Comparison of ENCODE assay signal across 11 mouse cellular contexts in genomic region chr8:117727561-117727960, GRCm38 (mm10). TPM values are rescaled to one million over a fixed set of nuclear protein-coding genes. Genes with fewer than 3 reads are reported as not detected.
DNase-seq lines count a peak whose midpoint lies in the region; ATAC-seq and TF ChIP-seq lines count a peak whose summit lies in the region.
"Had no signal": no experiment of that assay in that cellular context is flagged by ENCODE, and none has a peak within 500 bp of the region (broad histone marks: within the 10 kb centered on the region; RNA-seq: fewer than 3 reads in every experiment).

No protein-coding gene starts in this region.

- no peak overlapping the region for H3K9ac ChIP-seq in liver, adult 2 months (ENCODE audit: low read depth, low read length)
- no peak overlapping the region for H3K9ac ChIP-seq in liver, embryonic 11.5 days (ENCODE audit: low read depth, low read length)
- H3K9ac ChIP-seq: limb, embryonic 15.5 days; neural tube, embryonic 13.5 days had no signal

- no peak for TF ChIP-seq POLR2A in liver, adult 2 months (IDR thresholded peaks at IDR 0.05; ENCODE audit: extremely low read depth, insufficient read depth, low read length)

- H3K27ac ChIP-seq in liver, adult 2 months (replicated peaks; ENCODE audit: insufficient read depth, low read depth, low read length): peak overlapping the region; percentile 78
- no peak overlapping the region for H3K27ac ChIP-seq in liver, embryonic 11.5 days (ENCODE audit: low read depth, low read length)
- H3K27ac ChIP-seq: limb, embryonic 15.5 days; neural tube, embryonic 13.5 days had no signal

- H3K4me1 ChIP-seq in liver, adult 2 months (ENCODE audit: control insufficient read depth, insufficient read depth, low read length): peaks cover 18% of the 10 kb centered on the region
- H3K4me1 ChIP-seq in liver, embryonic 11.5 days (replicated peaks; ENCODE audit: control insufficient read depth, insufficient read depth, low read length): no peaks in the 10 kb centered on the region
- H3K4me1 ChIP-seq: limb, embryonic 15.5 days; neural tube, embryonic 13.5 days had no signal

- peak; percentile 66 for TF ChIP-seq CTCF in liver, adult 2 months (IDR thresholded peaks at IDR 0.05; ENCODE audit: low read depth, low read length)

- intact Hi-C loops in gastrocnemius, postnatal 14 days (cut with DNase I; ENCODE audit: low total_unique reads): no loop called here

- H3K4me3 ChIP-seq in liver, adult 2 months (ENCODE audit: insufficient read depth, low read depth, low read length): no peak overlapping the region
- H3K4me3 ChIP-seq in liver, embryonic 11.5 days (ENCODE audit: low read depth, low read length): no peak overlapping the region
- H3K4me3 ChIP-seq: limb, embryonic 15.5 days; neural tube, embryonic 13.5 days had no signal

- 29% methylated on average over 5 of the region's 5 CpGs for WGBS in liver, adult 2 months
- WGBS in liver, embryonic 11.5 days: 62% methylated on average over 5 of the region's 5 CpGs

- DNase-seq in CD4-positive, CD25-positive, alpha-beta regulatory T cell, adult 2 months (ENCODE audit: low read depth, low spot score): peak; percentile 3
- peak; percentile 85 for DNase-seq in liver, adult 2 months (ENCODE audit: extremely low read depth, low read depth, low spot score)
- DNase-seq in liver, embryonic 11.5 days (ENCODE audit: low spot score): no peak
- peak; percentile 23 for DNase-seq in embryo, embryonic 10.5 days (ENCODE audit: low spot score)
- peak; percentile 17 for DNase-seq in lung, postnatal 10 days
- DNase-seq in gastrocnemius, postnatal 14 days: no peak
- DNase-seq in cerebellum, postnatal 4 days (ENCODE audit: low spot score in 2 of 2): no peak

- H3K36me3 ChIP-seq in liver, adult 2 months (ENCODE audit: control insufficient read depth, insufficient read depth, low read length): peaks cover 2% of the 10 kb centered on the region; the same call in 1 of the 2 replicates
- H3K36me3 ChIP-seq in liver, embryonic 11.5 days (ENCODE audit: control insufficient read depth, insufficient read depth, low read length): no peaks in the 10 kb centered on the region
- H3K36me3 ChIP-seq: limb, embryonic 15.5 days; neural tube, embryonic 13.5 days had no signal

- no peak for ATAC-seq in CD4-positive, CD25-positive, alpha-beta regulatory T cell, adult 4 months
- ATAC-seq in liver, embryonic 11.5 days (replicated peaks; ENCODE audit: low FRiP score): no peak

- H3K79me2 ChIP-seq in liver, adult 2 months (ENCODE audit: control insufficient read depth, insufficient read depth, low read length): peaks cover 8% of the 10 kb centered on the region

- H3K4me2 ChIP-seq in liver, embryonic 11.5 days: no peak overlapping the region
- H3K4me2 ChIP-seq: limb, embryonic 15.5 days; neural tube, embryonic 13.5 days had no signal

- H3K9me3 ChIP-seq in liver, embryonic 11.5 days (ENCODE audit: control insufficient read depth, low read length): no peaks in the 10 kb centered on the region
- H3K9me3 ChIP-seq: limb, embryonic 15.5 days; neural tube, embryonic 13.5 days had no signal

- H3K27me3 ChIP-seq in liver, adult 2 months (ENCODE audit: control insufficient read depth, insufficient read depth, low read length): no peaks in the 10 kb centered on the region
- no peaks in the 10 kb centered on the region for H3K27me3 ChIP-seq in liver, embryonic 11.5 days (replicated peaks; ENCODE audit: control insufficient read depth, insufficient read depth, low read length)
- H3K27me3 ChIP-seq: limb, embryonic 15.5 days; neural tube, embryonic 13.5 days had no signal

RNA-seq across cellular contexts. Expression of gene Hsd17b2, which starts 25.9 kb away (rescaled TPM):
- polyA plus RNA-seq in CD4-positive, CD25-positive, alpha-beta regulatory T cell, adult 4 months (2017; shearing (Covaris generic)): under 1 TPM in 1 of 2 experiments, not detected in 1; 0.81 TPM
- total RNA-seq in liver, adult 2 months (2014; rRNA removed): 228 and 380 TPM in 2 replicates
- 234 and 259 TPM in 2 replicates for polyA plus RNA-seq in liver, adult 2 months (2012; rRNA removed)
- 13.8 and 15.6 TPM in 2 replicates for polyA plus RNA-seq in liver, embryonic 11.5 days (2014; fragmentation: Nextera tagmentation; extraction: Ambion mirVana)
- not detected for total RNA-seq in gastrocnemius, postnatal 14 days (2021)
- total RNA-seq: heart, postnatal 10 days had no signal

RNA-seq across cellular contexts. Expression of gene Sdr42e1, which starts 54.1 kb away (rescaled TPM):
- polyA plus RNA-seq in CD4-positive, CD25-positive, alpha-beta regulatory T cell, adult 4 months (2017; shearing (Covaris generic)): 1 to 10 TPM; 3.4 to 4.4 TPM
- 56.5 and 77.6 TPM in 2 replicates for total RNA-seq in liver, adult 2 months (2014; rRNA removed)
- polyA plus RNA-seq in liver, adult 2 months (2012; rRNA removed): 124 and 131 TPM in 2 replicates
- 1.0 and 1.7 TPM in 2 replicates for polyA plus RNA-seq in liver, embryonic 11.5 days (2014; fragmentation: Nextera tagmentation; extraction: Ambion mirVana)
- total RNA-seq in gastrocnemius, postnatal 14 days (2021): under 1 TPM; 0.37 to 0.55 TPM

Comparison
In these comparisons a context has a peak if more than half of its experiments do, and no peak if none do; other contexts are left out.
1. DNase-seq: peak in CD4-positive, CD25-positive, alpha-beta regulatory T cell, adult 2 months (single experiment), liver, adult 2 months (single experiment), embryo, embryonic 10.5 days (single experiment) and lung, postnatal 10 days (single experiment); none in liver, embryonic 11.5 days (single experiment), gastrocnemius, postnatal 14 days (single experiment) and cerebellum, postnatal 4 days (0 of 2).
2. RNA of gene Hsd17b2, which starts 25.9 kb away (polyA plus RNA-seq): 234 to 259 TPM in liver, adult 2 months; 13.8 to 15.6 TPM in liver, embryonic 11.5 days and 0.81 TPM in CD4-positive, CD25-positive, alpha-beta regulatory T cell, adult 4 months; every median in the first group is over 10 times any median in the second.
3. RNA of gene Sdr42e1, which starts 54.1 kb away (polyA plus RNA-seq): 124 to 131 TPM in liver, adult 2 months; 3.4 to 4.4 TPM in CD4-positive, CD25-positive, alpha-beta regulatory T cell, adult 4 months and 1.0 to 1.7 TPM in liver, embryonic 11.5 days; every median in the first group is over 10 times any median in the second.